Mouse (Mus musculus) hindbrain, embryonic 12.5 days (tissue): ENCODE measurements around the gene Zfr. TPM values are rescaled to one million over a fixed set of nuclear protein-coding genes. Genes with fewer than 3 reads are reported as not detected.

Experiments
- ATAC-seq: fragments of 200-750 bp; cut with Nextera tagmentation; 2 replicates; pipeline ENCODE4 v1.8.0; 2017; ENCODE audit warnings: moderate TSS enrichment; ENCODE audit not compliant: low FRiP score
- H3K27ac ChIP-seq: fragments of 300-500 bp; sonication (generic); 2 replicates; pipeline ENCODE4 v1.5.1; 2016; ENCODE audit warnings: mild to moderate bottlenecking
- H3K27me3 ChIP-seq: fragments of 300-500 bp; sonication (generic); 2 replicates; pipeline ENCODE4 v1.6.1; 2016; ENCODE audit warnings: mild to moderate bottlenecking
- H3K36me3 ChIP-seq: fragments of 300-500 bp; sonication (generic); 2 replicates; pipeline ENCODE4 v1.6.1; 2016; ENCODE audit warnings: mild to moderate bottlenecking
- H3K4me1 ChIP-seq: fragments of 300-500 bp; sonication (generic); 2 replicates; pipeline ENCODE4 v1.6.1; 2016
- H3K4me2 ChIP-seq: fragments of 300-500 bp; sonication (generic); replicated peaks from 2 replicates; pipeline ENCODE4 v1.6.1; 2016; ENCODE audit warnings: mild to moderate bottlenecking
- H3K4me3 ChIP-seq: fragments of 300-500 bp; sonication (generic); 2 replicates; pipeline ENCODE4 v1.5.1; 2016; ENCODE audit warnings: mild to moderate bottlenecking
- H3K9ac ChIP-seq: fragments of 300-500 bp; sonication (generic); 2 replicates; pipeline ENCODE4 v1.6.1; 2016; ENCODE audit warnings: mild to moderate bottlenecking, moderate library complexity
- H3K9me3 ChIP-seq: fragments of 300-500 bp; sonication (generic); replicated peaks from 2 replicates; pipeline ENCODE4 v1.6.1; 2016; ENCODE audit warnings: mild to moderate bottlenecking
- WGBS: fragments of 180-500 bp; shearing (Covaris S2); methylation state at CpG from one replicate; pipeline ENCODE4 v1.1.7; 2016; 5-methylcytosine and 5-hydroxymethylcytosine counted together
- polyA plus RNA-seq: library from polyadenylated mRNA; unstranded; fragments of >200 nt; fragmentation: Nextera tagmentation; extraction: Ambion mirVana; gene quantifications from 2 replicates; pipeline ENCODE4 v1.2.1, GENCODE M21; 2016

Zfr gene
- 127 and 132 TPM in 2 replicates for polyA plus RNA-seq

DNA sequence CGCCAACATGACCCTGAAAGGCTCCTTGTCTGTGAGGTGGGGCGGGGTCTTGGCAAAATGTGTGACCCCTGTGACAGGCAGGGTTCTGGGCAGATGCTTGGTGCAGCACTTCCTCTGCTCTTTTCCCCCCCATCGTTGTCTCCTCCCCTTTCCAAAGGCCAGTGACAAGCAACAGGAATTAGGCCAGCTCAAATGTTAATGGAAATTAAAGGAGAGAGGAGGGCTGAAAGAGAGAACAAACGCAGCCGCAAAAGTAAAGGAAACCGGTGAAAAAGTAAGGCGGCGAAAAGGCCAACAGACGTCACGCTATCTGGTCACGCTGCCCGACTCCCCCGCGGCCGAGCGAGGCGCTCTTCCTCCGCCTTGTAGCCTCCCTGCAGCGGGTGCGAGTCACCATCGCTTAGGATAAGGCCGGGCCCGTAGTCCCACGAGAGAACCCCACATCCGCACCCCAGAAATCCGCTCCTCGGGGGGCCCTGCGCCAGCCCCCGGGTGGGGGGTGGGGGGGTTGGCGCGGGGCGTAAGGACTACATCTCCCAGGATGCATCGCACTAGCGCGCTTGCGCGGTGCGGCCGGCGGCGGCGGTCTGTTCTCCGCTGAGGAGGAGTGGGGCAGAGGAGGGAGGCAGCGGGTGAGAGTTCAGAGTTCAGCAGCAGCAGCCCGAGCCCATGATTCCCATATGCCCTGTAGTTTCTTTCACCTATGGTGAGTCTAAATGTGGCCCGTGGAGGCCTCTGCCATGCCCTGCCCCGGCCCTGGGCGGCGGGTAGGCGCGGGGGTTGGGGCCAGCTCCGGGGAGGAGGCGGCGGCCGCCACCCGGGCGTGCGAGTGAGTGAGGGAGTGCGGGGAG lies at the start of gene Zfr:
Gene Zfr, plus strand, starts transcription at position 590 of the 851 bp plus-strand sequence.
- Histone ChIP-seq H3K4me1 (peaks cover 15% of the 10 kb centered on the region), H3K4me2 (peak within 1 kb of the TSS; percentile 90), H3K36me3 (no peaks in the 10 kb centered on the region), H3K27ac (peak within 1 kb of the TSS; percentile 96), H3K4me3 (peak within 1 kb of the TSS; percentile 99), H3K27me3 (peaks cover 5% of the 10 kb centered on the region; the same call in 1 of the 2 replicates), H3K9ac (peak within 1 kb of the TSS; percentile 99), H3K9me3 (no peaks in the 10 kb centered on the region)
- WGBS, result 1% methylated on average over 59 of the region's 59 CpGs
- ATAC-seq, result peak; percentile 95

DNA sequence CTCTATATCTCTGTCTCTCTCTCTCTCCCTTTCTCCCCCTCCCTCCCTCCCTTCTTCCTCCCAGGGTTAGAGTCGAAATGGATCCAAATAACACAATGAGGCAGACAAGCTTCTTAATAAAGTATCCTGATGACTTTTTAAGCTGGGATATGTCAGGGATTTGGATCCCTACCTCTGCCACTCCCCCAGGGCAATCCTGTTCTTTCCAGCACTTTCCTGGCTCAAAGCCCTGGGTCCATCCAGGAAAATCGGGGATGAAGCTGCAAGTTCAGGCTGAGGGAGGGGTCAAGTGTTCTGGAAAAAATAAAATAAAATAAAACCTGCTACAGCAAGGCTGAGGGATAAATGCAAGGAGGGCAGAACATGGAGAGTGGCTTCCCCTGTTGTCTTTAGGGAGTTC lies 49.7 kb upstream of the Zfr start:
- Histone ChIP-seq H3K27me3 (no peaks in the 10 kb centered on the region), H3K27ac (no peak overlapping the region), H3K9me3 (0 out of 2 replicates have a peak, but pooled peaks cover 16% of the 10 kb centered on the region), H3K4me1 (peaks cover 3% of the 10 kb centered on the region), H3K9ac (no peak overlapping the region), H3K36me3 (no peaks in the 10 kb centered on the region), H3K4me2 (no peak overlapping the region), H3K4me3 (no peak overlapping the region)
- no peak for ATAC-seq
- WGBS, result 67% methylated on average over 2 of the region's 2 CpGs

DNA sequence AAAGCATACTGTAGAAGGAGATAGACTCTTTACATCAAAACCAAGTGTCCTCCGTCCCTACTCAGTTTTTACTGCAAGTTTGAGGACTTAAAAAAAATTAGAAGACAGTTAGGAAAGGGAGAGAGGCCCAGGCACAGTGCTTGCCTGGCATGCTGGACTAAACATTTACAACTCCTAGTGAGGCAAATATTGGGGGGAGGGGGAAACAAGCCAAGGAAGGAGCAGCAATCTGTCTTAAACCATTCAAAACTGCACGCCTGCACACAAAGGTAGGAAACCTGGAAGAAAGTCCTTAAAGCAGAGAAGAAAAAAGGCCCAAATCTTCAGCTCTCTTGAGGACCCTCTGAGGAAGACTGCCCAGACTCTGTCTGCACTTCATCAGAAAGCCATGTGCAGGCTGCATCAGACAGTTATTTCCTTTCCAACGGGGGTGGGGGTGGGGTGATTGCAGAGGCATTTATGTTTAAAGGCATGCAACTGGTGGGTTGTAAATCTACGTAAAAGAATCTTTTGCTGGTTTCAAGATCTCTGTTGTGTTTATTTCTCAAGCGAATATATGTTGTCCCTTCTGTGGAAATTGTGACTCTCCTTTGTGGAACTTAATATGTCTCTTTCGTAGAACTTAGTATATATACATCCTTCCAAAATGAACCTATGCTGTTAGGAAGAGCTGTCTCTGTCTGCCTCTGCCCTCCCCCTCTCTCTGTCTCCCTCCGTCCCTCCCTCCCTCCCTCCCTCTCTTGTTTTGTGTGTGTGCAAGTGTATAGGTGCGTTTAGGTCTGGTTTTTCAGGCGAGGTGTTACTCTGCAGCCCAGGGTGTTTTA lies 49.0 kb upstream of the Zfr start:
- H3K9ac ChIP-seq, result no peak overlapping the region
- no peak for ATAC-seq
- H3K4me3 ChIP-seq, result no peak overlapping the region
- H3K4me2 ChIP-seq, result no peak overlapping the region
- H3K27ac ChIP-seq, result no peak overlapping the region
- H3K4me1 ChIP-seq, result peaks cover 3% of the 10 kb centered on the region
- H3K36me3 ChIP-seq, result no peaks in the 10 kb centered on the region
- WGBS, result 69% methylated on average over 9 of the region's 9 CpGs
- H3K27me3 ChIP-seq, result no peaks in the 10 kb centered on the region
- H3K9me3 ChIP-seq, result 0 out of 2 replicates have a peak, but pooled peaks cover 10% of the 10 kb centered on the region

DNA sequence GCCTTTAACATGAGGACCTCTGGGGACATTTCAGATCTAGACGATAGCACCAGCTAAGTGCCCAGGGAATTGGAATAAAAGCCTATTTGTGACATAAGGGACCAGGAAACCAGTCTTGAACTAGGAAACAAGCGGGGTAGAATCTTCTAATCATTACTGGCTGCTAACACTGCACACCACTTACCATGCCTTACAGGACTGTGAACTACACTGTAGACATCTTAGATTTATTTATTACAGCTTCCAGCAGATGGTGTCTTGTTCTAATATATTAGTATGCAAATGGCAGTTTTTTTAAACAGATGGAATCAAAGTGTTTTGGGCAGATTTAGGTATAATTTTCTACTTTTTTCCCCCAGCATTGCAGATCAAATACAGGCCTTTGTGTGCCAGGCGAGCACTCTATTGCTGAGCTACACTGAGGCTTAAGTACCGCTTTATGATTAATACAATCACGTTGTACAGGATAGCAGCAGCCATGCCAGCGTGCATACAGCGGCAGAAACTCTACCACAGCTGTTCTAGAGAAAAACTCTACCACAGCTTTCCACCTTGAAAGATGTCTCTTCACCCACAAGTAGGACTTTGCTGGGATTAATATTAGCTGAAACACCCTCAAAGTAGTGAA lies 44.8 kb upstream of the Zfr start:
- Histone ChIP-seq H3K4me2 (no peak overlapping the region), H3K27ac (no peak overlapping the region), H3K4me1 (no peaks in the 10 kb centered on the region), H3K4me3 (no peak overlapping the region), H3K36me3 (no peaks in the 10 kb centered on the region), H3K9me3 (0 out of 2 replicates have a peak, but pooled peaks cover 4% of the 10 kb centered on the region), H3K27me3 (no peaks in the 10 kb centered on the region), H3K9ac (no peak overlapping the region)
- 89% methylated on average over 7 of the region's 7 CpGs for whole genome bisulfite sequencing
- no peak for ATAC-seq

DNA sequence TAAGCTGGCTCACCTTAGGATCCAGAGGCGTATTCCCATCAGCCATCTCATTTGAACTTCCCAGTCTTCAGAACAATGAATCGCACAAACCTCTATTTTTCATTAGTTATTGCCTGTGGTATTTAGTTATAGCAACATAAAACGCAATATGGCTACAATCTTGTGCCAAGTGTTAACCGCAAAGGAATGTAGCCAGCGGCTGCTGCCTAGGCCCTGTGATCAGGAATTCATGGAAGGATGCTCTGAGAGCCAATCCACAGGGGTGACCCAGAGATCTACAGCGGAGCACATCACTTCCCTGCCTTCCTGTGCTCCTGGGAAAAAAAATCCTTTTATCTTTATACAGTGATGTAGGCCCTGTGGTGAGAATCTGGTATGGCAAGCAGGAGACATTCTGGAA lies 43.2 kb upstream of the Zfr start:
- Histone ChIP-seq H3K9me3 (0 out of 2 replicates have a peak, but pooled peaks cover 4% of the 10 kb centered on the region), H3K27me3 (no peaks in the 10 kb centered on the region), H3K36me3 (no peaks in the 10 kb centered on the region), H3K4me2 (no peak overlapping the region), H3K27ac (no peak overlapping the region), H3K4me1 (no peaks in the 10 kb centered on the region), H3K4me3 (no peak overlapping the region), H3K9ac (no peak overlapping the region)
- 86% methylated on average over 6 of the region's 6 CpGs for WGBS
- ATAC-seq, result no peak

GRCm38 (mm10) chr15:12082344-12082743 lies 35.3 kb upstream of the Zfr start:
- ATAC-seq, result no peak

GRCm38 (mm10) chr15:12084164-12084563 lies 33.5 kb upstream of the Zfr start:
- WGBS, result 67% methylated on average over 6 of the region's 6 CpGs
- no peak overlapping the region for H3K4me2 ChIP-seq
- no peaks in the 10 kb centered on the region for H3K4me1 ChIP-seq
- H3K9me3 ChIP-seq, result no peaks in the 10 kb centered on the region
- H3K36me3 ChIP-seq, result no peaks in the 10 kb centered on the region
- ATAC-seq, result no peak
- H3K9ac ChIP-seq, result no peak overlapping the region
- H3K4me3 ChIP-seq, result no peak overlapping the region
- no peaks in the 10 kb centered on the region for H3K27me3 ChIP-seq
- no peak overlapping the region for H3K27ac ChIP-seq

More at GRCm38 (mm10) chr15:12082344-12082743, 35.3 kb upstream of the Zfr start:
- Histone ChIP-seq H3K27ac (no peak overlapping the region), H3K4me2 (no peak overlapping the region), H3K4me3 (no peak overlapping the region), H3K27me3 (no peaks in the 10 kb centered on the region), H3K4me1 (no peaks in the 10 kb centered on the region), H3K9me3 (no peaks in the 10 kb centered on the region), H3K9ac (no peak overlapping the region), H3K36me3 (no peaks in the 10 kb centered on the region)
- 93% methylated on average over 13 of the region's 13 CpGs for WGBS

DNA sequence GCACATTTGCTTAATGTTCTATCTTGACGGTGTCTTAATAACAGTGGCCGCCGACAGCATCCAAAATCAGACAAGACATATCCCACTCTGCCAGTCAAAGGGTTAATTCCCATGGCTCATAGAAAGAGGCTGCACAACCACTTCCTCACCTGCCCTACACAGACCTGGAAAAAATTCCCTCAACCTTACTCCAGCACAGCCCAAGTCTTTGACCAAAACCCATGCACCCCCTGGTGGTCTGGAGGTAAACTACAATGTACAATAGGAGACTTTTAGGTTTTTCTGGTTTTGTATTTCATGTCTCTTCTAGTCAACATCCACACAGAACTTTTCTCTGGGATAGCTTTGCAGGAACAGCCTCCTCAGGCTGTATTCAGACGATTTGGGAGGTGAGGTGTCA lies 32.8 kb upstream of the Zfr start:
- Histone ChIP-seq H3K27me3 (no peaks in the 10 kb centered on the region), H3K4me3 (no peak overlapping the region), H3K9me3 (no peaks in the 10 kb centered on the region), H3K4me2 (no peak overlapping the region), H3K4me1 (no peaks in the 10 kb centered on the region), H3K9ac (no peak overlapping the region), H3K36me3 (no peaks in the 10 kb centered on the region), H3K27ac (no peak overlapping the region)
- WGBS, result 83% methylated on average over 4 of the region's 4 CpGs
- no peak for ATAC-seq

GRCm38 (mm10) chr15:12087634-12088033 lies 30.0 kb upstream of the Zfr start:
- Histone ChIP-seq H3K9ac (no peak overlapping the region), H3K4me1 (no peaks in the 10 kb centered on the region), H3K27ac (no peak overlapping the region), H3K9me3 (no peaks in the 10 kb centered on the region), H3K4me3 (no peak overlapping the region), H3K27me3 (no peaks in the 10 kb centered on the region), H3K36me3 (no peaks in the 10 kb centered on the region), H3K4me2 (no peak overlapping the region)
- no peak for ATAC-seq
- whole genome bisulfite sequencing, result 83% methylated on average over 5 of the region's 5 CpGs

DNA sequence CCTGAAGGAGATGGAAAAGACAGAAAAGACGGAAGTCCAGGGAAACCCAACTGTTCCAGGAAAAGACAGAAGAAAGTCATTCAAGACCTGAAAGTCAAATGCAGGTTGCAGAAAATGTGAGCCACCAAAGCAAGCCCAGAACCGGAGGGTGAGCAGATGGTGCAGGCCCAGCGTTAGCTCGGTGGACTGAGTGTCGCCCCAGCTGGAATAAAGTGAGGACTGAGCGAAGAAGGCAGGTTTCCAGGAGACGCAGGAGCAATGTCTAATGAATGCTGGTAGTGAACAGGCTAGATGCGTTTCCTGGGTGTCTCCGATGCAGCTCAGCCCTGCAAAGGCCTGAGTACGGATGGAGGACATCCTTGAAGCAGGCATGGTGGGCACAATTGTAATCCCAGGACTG lies 29.5 kb upstream of the Zfr start:
- Histone ChIP-seq H3K9ac (no peak overlapping the region), H3K4me1 (peaks cover under 1% of the 10 kb centered on the region; the same call in 1 of the 2 replicates), H3K27ac (no peak overlapping the region), H3K4me3 (no peak overlapping the region), H3K36me3 (no peaks in the 10 kb centered on the region), H3K27me3 (no peaks in the 10 kb centered on the region), H3K4me2 (no peak overlapping the region), H3K9me3 (no peaks in the 10 kb centered on the region)
- 78% methylated on average over 10 of the region's 10 CpGs for WGBS
- ATAC-seq, result no peak

DNA sequence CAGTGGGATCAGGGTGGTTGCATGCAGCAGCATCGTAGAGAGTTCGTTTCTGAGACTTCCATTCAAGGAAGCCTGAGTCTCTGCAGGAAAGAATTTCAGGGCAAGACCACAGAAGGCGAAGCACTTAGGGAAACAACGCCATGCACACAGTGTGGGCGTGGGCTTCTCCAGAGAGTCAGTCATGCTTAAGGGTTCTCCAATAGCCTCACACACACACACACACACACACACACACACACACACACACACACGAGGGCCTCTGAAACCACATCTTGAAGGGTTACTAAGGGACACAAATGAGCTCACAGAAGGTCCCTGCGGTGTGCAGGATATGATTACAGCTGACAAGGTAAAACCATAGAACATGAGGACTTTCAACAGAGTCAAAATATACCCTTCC lies 27.5 kb upstream of the Zfr start:
- Histone ChIP-seq H3K9ac (no peak overlapping the region), H3K4me2 (no peak overlapping the region), H3K27me3 (no peaks in the 10 kb centered on the region), H3K4me3 (no peak overlapping the region), H3K27ac (no peak overlapping the region), H3K4me1 (peaks cover 8% of the 10 kb centered on the region), H3K36me3 (no peaks in the 10 kb centered on the region), H3K9me3 (no peaks in the 10 kb centered on the region)
- 67% methylated on average over 7 of the region's 7 CpGs for WGBS
- no peak for ATAC-seq
